Mouse (Mus musculus) left cerebral cortex, adult 8-10 months (tissue): ENCODE measurements at regions not wholly inside any gene's neighbourhood (a gene's known extent, or its start where the extent isn't known, plus 50 kb on each side); places are given as distances from the start of the nearest gene placed in this dataset.

ENCODE experiments used
- DNase-seq, 2 experiments: peaks; one replicate each; pipeline ENCODE4 v3.0.0; 2022; ENCODE audit warnings: low spot score in 2 of 2

GRCm38 (mm10) chr9:30174646-30175045 is 211.7 kb upstream of the Ntm start:
- DNase-seq: no peak

- DNase-seq: no peak
These were observed 212.4 kb upstream of the Ntm start for GRCm38 (mm10) chr9:30175376-30175775.

- no peak for DNase-seq
These were observed 220.5 kb upstream of the Ntm start for GRCm38 (mm10) chr9:30183409-30183808.

GRCm38 (mm10) chr9:30184996-30185763 is 222.2 kb upstream of the Ntm start:
- DNase-seq: no peak

GRCm38 (mm10) chr9:30186261-30186660 is 223.3 kb upstream of the Ntm start:
- no peak for DNase-seq

- no peak for DNase-seq
These were observed 227.1 kb upstream of the Ntm start for GRCm38 (mm10) chr9:30190078-30190477.

- peak in 1 of 2 experiments; percentile 66 for DNase-seq
These were observed 228.2 kb upstream of the Ntm start for GRCm38 (mm10) chr9:30191119-30191518.

- peak in 1 of 2 experiments; percentile 15 for DNase-seq
These were observed 229.0 kb upstream of the Ntm start for GRCm38 (mm10) chr9:30191902-30192301.

- peak in 1 of 2 experiments; percentile 15 for DNase-seq
These were observed 231.9 kb upstream of the Ntm start for GRCm38 (mm10) chr9:30194866-30195265.

- no peak for DNase-seq
These were observed 224.5 kb upstream of the Snx19 start for GRCm38 (mm10) chr9:30202411-30202810.

- no peak for DNase-seq
These were observed 219.3 kb upstream of the Snx19 start for GRCm38 (mm10) chr9:30207631-30208030.

GRCm38 (mm10) chr9:30209806-30210205 is 217.1 kb upstream of the Snx19 start:
- no peak for DNase-seq

GRCm38 (mm10) chr9:30212471-30213075 is 214.3 kb upstream of the Snx19 start:
- peak; percentile 25 to 86 for DNase-seq

GRCm38 (mm10) chr9:30234501-30235163 is 192.3 kb upstream of the Snx19 start:
- peak; percentile 35 to 67 for DNase-seq

GRCm38 (mm10) chr9:30235791-30236190 is 191.1 kb upstream of the Snx19 start:
- no peak for DNase-seq

- DNase-seq: no peak
These were observed 184.8 kb upstream of the Snx19 start for GRCm38 (mm10) chr9:30242107-30242506.

GRCm38 (mm10) chr9:30264533-30265168 is 162.3 kb upstream of the Snx19 start:
- DNase-seq: peak; percentile 49 to 52

- no peak for DNase-seq
These were observed 155.8 kb upstream of the Snx19 start for GRCm38 (mm10) chr9:30271081-30271480.

- DNase-seq: no peak
These were observed 153.1 kb upstream of the Snx19 start for GRCm38 (mm10) chr9:30273836-30274235.

- DNase-seq: no peak
These were observed 148.7 kb upstream of the Snx19 start for GRCm38 (mm10) chr9:30278231-30278630.

- DNase-seq: peak in 1 of 2 experiments; percentile 8
These were observed 143.7 kb upstream of the Snx19 start for GRCm38 (mm10) chr9:30283080-30283770.
